Comparison of ENCODE assay signal across 8 mouse cellular contexts in the genomic region with DNA sequence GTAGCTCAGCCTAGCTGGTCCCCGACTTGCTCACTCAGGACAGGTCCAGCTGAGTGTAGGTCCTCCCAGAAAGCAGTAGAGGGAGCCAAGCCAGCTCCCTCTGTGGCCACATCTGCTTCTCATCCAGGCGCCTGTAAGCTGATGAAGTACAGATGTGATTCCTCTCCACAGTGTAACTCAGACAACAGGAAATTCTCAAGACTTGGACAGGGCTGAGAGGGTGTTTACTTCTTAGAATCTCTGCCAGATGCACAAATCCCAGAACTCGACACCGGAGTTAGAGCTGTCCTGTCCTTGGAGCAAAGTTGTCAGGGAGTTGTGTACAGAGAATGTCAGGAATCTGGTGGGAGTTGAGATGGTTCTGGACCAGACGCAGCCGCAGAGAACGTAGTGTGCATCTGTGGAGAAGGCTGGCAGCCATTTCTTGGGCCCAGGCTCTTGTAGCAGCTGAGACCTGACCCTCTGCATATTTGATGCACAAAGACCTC. TPM values are rescaled to one million over a fixed set of nuclear protein-coding genes. Genes with fewer than 3 reads are reported as not detected.
A peak's percentile ranks its signal among the peaks of the same experiment; 100 is the strongest.
DNase-seq lines count a peak whose midpoint lies in the region; ATAC-seq lines count a peak whose summit lies in the region.

A gene (minus strand): TSS at position 148 of the 488 bp plus-strand sequence.

- ATAC-seq in erythroid progenitor cell, adult 5-6 weeks (replicated peaks; ENCODE audit: low FRiP score, poor library complexity, severe bottlenecking), result peak; percentile 58
- peak; percentile 78 for ATAC-seq in heart, embryonic 16.5 days (replicated peaks; ENCODE audit: extremely low read depth, insufficient read depth, low FRiP score)
- ATAC-seq in megakaryocyte-erythroid progenitor cell, adult 5-6 weeks (replicated peaks; ENCODE audit: low FRiP score, low TSS enrichment, poor library complexity, severe bottlenecking), result 0 out of 2 replicates have a peak, but pooled peaks have one; percentile 40

- 14% methylated on average over 7 of the region's 7 CpGs for WGBS in heart, embryonic 16.5 days

- no peaks in the 10 kb centered on the region for H3K9me3 ChIP-seq in heart, embryonic 16.5 days (replicated peaks; ENCODE audit: control insufficient read depth, low read length)

- peaks cover 31% of the 10 kb centered on the region for H3K4me1 ChIP-seq in heart, embryonic 16.5 days (ENCODE audit: control insufficient read depth, insufficient read depth, low read length)

- H3K27ac ChIP-seq in heart, embryonic 16.5 days (ENCODE audit: low read length), result peak within 1 kb of the TSS; percentile 83

- H3K9ac ChIP-seq in heart, embryonic 16.5 days (ENCODE audit: low read length), result 0 out of 2 replicates have a peak within 1 kb of the TSS, but pooled peaks have one; percentile 13

- H3K4me3 ChIP-seq in heart, embryonic 16.5 days (ENCODE audit: low read length), result no peak within 1 kb of the TSS

- no peaks in the 10 kb centered on the region for H3K27me3 ChIP-seq in heart, embryonic 16.5 days (ENCODE audit: control insufficient read depth, insufficient read depth, low read length)

- 0 out of 2 replicates have a peak, but pooled peaks cover 3% of the 10 kb centered on the region for H3K36me3 ChIP-seq in heart, embryonic 16.5 days (ENCODE audit: control insufficient read depth, insufficient read depth)

- DNase-seq in layer of hippocampus, postnatal 14 days (ENCODE audit: low spot score in 2 of 2), result no peak
- DNase-seq in layer of hippocampus, postnatal 36 days, result no peak
- peak; percentile 68 to 84 for DNase-seq in kidney, postnatal 25 days
- peak; percentile 76 to 80 for DNase-seq in urinary bladder, postnatal 4 days (ENCODE audit: low spot score in 2 of 2)
- DNase-seq in frontal cortex, postnatal 25 days (ENCODE audit: low spot score in 2 of 2), result no peak

- H3K4me2 ChIP-seq in heart, embryonic 16.5 days (ENCODE audit: low read depth, low read length), result no peak within 1 kb of the TSS

RNA-seq across cellular contexts. Expression of the gene that starts here (rescaled TPM):
- 10 to 100 TPM; 10.1 to 10.7 TPM for total RNA-seq in layer of hippocampus, postnatal 14 days (2021)
- 1 to 10 TPM; 7.7 to 8.2 TPM for total RNA-seq in layer of hippocampus, postnatal 36 days (2021)
- total RNA-seq in erythroid progenitor cell, adult 5-6 weeks (2015; ENCODE audit: low replicate concordance), result not detected in 2 replicates
- not detected in 2 replicates for total RNA-seq in erythroid progenitor cell, adult 5-6 weeks (2017; ENCODE audit: low replicate concordance)
- polyA plus RNA-seq in heart, embryonic 16.5 days (2015; fragmentation: Nextera tagmentation; extraction: Ambion mirVana), result 26.7 and 36.1 TPM in 2 replicates
- total RNA-seq in megakaryocyte-erythroid progenitor cell, adult 5-6 weeks (2014; fragmentation: Nextera tagmentation), result not detected in 2 replicates
- total RNA-seq in megakaryocyte-erythroid progenitor cell, adult 5-6 weeks (2017), result not detected in 2 replicates

Comparison
In these comparisons a context has a peak if more than half of its experiments do, and no peak if none do; other contexts are left out.
1. RNA of the gene that starts here (total RNA-seq): 10.1 to 10.7 TPM in layer of hippocampus, postnatal 14 days and 7.7 to 8.2 TPM in layer of hippocampus, postnatal 36 days; not detected in erythroid progenitor cell, adult 5-6 weeks and not detected in megakaryocyte-erythroid progenitor cell, adult 5-6 weeks; every median in the first group is over 4 times any median in the second.
2. Peak in ATAC-seq in erythroid progenitor cell, adult 5-6 weeks; RNA of the gene not detected or under 1 TPM.
3. Peak in ATAC-seq in megakaryocyte-erythroid progenitor cell, adult 5-6 weeks; RNA of the gene not detected or under 1 TPM.
4. DNase-seq: peak in kidney, postnatal 25 days (2 of 2) and urinary bladder, postnatal 4 days (2 of 2); none in layer of hippocampus, postnatal 14 days (0 of 2), layer of hippocampus, postnatal 36 days (0 of 2) and frontal cortex, postnatal 25 days (0 of 2).
5. Peak in every context shown above with its lines, with median percentiles within 50 percentile points of each other: ATAC-seq.